ENCODE assay signal across 15 mouse cellular contexts in genomic region chr1:65354153-65354552, GRCm38 (mm10).
"Had no signal": no experiment of that assay in that cellular context is flagged by ENCODE, and none has a peak within 500 bp of the region (broad histone marks: within the 10 kb centered on the region; RNA-seq: fewer than 3 reads in every experiment).

No protein-coding gene starts in this region.

- H3K36me3 ChIP-seq: liver, embryonic 13.5 days; midbrain, embryonic 12.5 days; midbrain, embryonic 15.5 days; neural tube, embryonic 13.5 days had no signal

- H3K27me3 ChIP-seq: liver, embryonic 13.5 days; midbrain, embryonic 12.5 days; midbrain, embryonic 15.5 days; neural tube, embryonic 13.5 days had no signal

- H3K4me3 ChIP-seq: left cerebral cortex, adult 2 months; liver, embryonic 13.5 days; midbrain, embryonic 12.5 days; midbrain, embryonic 15.5 days; neural tube, embryonic 13.5 days had no signal

- DNase-seq: kidney, adult 18-20 months; kidney, postnatal 25 days; layer of hippocampus, postnatal 36 days; liver, embryonic 13.5 days; lung, adult 2 months; lung, postnatal 14 days; right cerebral cortex, adult 18-20 months; right cerebral cortex, postnatal 14 days; right cerebral cortex, postnatal 4 days; thymus, adult 2 months; thymus, postnatal 14 days had no signal

- H3K4me2 ChIP-seq: liver, embryonic 13.5 days; midbrain, embryonic 12.5 days; midbrain, embryonic 15.5 days; neural tube, embryonic 13.5 days had no signal
